Mouse (Mus musculus) kidney, postnatal 36 days (tissue): ENCODE measurements around the gene Cables2.

Experiments used
- DNase-seq, 2 experiments: peaks; one replicate each; pipeline ENCODE4 v3.0.0; 2021 to 2022; ENCODE audit warnings: mixed read lengths in 2 of 2

Cables2 gene

GRCm38 (mm10) chr2:180273394-180274244 lies at the start of gene Cables2:
Gene Cables2 (minus strand): TSS chr2:180273496.
- DNase-seq, result peak; percentile 95 to 97

GRCm38 (mm10) chr2:180322674-180323355 lies 49.5 kb upstream of the Cables2 start:
- no peak for DNase-seq

GRCm38 (mm10) chr2:180320216-180320615 lies 46.9 kb upstream of the Cables2 start:
- DNase-seq, result no peak

DNA sequence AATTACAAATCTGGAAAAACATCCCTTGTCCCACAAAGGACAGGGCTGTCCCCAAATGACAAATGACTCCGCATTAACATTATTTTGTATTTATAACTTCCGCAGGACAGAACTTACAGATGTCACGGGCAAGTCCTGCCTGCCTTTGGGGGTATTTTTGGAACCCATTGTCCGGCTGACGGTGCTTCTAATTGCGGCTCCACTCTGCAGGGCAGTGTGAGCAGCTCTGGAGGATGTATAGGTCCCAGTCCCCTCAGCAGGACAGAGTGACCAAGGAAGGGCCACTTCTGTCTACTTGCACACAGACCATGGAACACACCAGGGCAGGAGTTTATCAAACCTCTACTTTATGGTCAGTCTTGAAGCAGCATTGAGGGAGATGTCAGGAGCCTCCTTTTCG lies 44.3 kb upstream of the Cables2 start:
- no peak for DNase-seq

GRCm38 (mm10) chr2:180314292-180314691 lies 41.0 kb upstream of the Cables2 start:
- no peak for DNase-seq

- no peak for DNase-seq
Observed at GRCm38 (mm10) chr2:180311147-180311546, 37.9 kb upstream of the Cables2 start.

DNA sequence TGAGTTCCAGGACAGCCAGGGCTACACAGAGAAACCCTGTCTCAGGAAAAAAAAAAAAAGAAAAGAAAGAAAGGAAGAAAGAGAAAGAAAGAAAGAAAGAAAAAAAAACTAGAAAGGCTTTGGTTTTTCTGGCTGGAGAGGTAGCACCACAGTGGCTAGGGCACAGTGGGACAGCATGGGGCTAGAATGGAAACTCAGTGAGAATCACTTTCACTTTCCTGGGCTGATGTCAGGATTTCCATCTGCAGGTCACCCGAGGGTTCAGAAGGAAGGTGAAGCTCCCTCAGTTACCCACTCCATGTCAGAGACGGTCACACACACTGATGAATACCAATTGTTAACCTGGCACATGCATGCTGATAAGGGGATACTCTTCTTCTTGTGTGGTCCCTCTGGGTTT lies 34.4 kb upstream of the Cables2 start:
- no peak for DNase-seq

DNA sequence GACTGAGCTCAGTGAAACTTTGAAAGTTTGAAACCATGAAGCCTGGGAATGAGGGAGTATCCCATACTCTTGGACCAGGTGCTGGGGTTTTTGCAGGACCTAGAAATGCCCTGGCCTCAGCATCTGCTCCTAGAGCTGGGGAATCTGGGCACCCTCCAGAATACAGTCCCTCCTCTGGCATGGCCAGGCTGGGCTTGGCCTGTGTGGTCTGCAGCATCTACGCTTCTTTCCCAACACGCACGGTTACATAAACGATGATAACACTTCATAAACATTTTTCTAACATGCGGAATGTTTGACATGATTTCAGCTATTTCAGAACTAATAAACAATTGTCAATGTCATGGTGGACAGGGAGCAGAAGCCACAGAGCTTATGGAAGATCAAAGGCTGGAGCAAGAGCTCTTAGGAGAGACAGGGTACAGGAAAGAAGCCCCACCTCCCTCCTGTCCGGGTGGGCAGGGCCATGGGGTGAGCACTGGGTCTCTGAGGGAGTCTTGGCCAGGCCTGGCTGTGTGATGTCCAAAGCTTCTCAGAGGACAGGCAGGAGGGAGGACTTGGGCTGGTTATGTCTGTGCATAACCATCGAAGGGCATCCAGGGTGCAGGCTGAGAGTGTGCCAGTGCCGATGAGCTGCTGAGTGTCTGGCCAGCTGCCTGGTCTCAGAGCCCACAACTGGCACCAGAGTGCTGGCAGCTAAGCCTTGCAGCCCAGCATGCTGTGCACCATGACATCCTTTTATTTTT lies 33.3 kb upstream of the Cables2 start:
- DNase-seq, result no peak

GRCm38 (mm10) chr2:180306009-180306408 lies 32.7 kb upstream of the Cables2 start:
- no peak for DNase-seq

GRCm38 (mm10) chr2:180305490-180305889 lies 32.2 kb upstream of the Cables2 start:
- DNase-seq, result no peak

DNA sequence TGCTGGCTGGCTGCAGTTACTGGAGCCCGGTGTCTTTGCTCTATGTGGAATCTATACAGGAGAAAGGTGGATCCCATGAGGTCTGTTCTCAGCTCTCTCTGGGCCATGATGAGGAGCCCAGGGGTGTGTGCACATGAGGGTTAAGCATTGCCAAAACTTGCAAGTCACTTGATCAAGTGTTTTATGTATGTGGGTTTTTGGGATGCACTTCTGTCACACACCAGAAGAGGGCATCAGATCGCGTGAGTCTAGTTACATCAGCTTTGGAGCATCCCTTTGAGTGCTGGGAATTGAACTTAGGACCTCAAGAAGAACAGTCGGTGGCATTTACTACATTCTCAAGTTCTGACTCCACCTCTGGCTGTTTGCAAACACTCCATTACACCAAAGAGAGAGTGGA lies 31.3 kb upstream of the Cables2 start:
- no peak for DNase-seq

DNA sequence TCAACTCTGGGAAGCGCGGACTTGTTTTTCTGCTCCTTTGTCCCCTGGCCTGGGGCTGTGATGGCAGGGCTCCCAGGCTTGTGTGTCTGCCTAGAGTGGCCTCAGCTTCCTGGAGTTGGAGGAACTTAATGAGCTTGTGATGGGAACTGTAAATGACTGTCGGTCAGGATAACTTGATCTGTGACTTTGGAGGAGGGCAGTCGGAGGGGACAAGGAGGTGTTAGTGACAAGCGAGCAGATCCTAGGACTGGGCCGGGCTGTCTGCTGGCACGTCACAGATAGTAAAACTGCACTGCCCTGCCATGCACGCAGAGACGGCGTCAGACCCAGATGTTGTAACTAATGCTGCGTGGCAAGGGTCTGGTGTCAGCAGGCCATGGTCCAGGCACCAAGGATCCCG lies 30.2 kb upstream of the Cables2 start:
- no peak for DNase-seq

DNA sequence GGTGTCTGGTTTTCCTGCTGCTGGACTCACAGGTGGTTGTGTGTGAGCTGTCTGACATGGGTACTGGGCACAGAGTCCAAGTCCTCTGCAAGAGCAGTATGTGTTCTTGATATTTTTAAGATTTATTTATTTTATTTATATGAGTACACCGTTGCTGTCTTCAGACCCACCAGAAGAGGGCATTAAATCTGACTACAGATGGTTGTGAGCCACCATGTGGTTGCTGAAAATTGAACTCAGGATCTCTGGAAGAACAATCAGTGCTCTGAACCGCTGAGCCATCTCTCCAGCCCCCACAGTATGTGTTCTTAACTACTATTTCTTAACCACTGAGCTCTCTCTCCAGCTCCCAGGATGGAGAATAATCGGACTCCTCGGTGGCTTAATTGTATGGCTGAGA lies 28.9 kb upstream of the Cables2 start:
- DNase-seq, result no peak

DNA sequence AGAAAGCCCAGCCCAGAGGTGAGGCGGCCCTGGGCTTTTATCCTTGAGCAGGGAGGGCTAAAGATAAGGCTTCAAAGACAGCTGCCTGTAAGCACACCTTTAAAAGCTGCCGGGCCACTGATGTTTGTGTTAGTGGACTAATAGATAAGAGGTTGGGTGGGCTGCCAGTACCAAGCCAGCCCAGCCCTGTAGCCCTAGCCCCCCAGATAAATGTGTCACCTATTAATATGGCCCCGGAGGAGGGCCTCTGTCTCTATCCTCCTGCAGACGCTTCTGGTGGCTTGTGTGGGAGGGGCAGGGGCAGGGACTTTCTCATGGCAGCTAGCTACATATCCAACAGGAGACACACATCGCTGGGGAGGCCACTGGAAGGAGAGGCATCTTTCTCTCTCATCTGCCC lies 27.5 kb upstream of the Cables2 start:
- DNase-seq, result no peak

DNA sequence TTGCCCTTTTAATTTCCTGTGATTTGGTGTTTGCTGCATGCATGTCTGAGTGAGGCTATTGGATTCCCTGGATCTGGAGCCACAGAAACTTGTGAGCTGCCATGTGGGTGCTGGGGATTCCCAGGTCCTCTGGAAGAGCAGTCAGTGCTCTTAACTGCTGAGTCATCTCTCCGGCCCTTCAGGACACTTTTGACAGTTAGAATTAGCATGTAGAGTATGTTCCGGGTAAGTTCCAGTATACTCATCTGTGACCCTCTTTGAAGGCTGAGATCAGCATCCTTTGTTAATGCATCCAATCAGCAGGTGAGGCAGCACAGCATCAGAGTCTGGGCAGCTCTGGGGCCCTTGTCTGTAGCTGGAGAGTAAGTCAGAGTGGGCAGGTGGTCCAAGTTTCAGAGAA lies 27.0 kb upstream of the Cables2 start:
- DNase-seq, result no peak

DNA sequence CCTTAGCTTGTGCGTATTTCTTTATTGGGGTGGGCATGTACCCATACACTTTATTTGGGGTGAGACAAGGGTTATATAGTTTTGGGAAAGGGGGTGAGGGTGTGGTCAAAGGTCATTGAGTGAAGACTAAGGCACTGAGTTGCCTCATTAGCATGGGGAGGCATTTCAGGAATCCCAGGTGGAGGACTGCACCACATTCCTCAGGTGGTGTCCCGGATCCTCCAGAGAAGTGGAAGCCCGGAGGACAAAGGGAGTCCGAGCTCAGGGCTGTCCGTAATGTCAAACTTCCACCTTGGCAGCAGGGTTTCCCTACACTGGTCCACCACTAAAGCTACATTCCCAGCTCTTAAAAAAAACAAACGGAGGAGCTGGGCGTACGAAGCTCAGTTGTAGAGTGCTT lies 19.6 kb upstream of the Cables2 start:
- DNase-seq, result no peak

DNA sequence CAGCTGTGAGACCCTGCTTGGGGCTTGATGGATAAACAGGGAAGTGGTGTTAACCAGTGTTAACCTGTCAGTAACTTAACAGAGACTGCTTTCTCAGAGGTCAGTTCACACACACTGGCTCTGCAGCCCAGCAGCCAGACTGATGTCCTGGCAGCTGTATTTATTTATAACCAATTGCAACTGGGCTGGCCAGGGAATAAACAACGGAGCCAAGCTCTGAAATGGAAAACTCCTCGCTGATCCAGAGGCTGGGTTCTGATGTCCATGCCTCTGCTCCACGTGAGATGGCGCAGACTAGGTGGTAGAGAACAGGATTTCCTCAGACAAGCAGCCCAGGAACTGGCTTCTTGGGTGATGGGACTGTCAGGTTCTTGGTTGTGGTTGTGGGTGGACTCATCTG lies 18.7 kb upstream of the Cables2 start:
- DNase-seq, result no peak

DNA sequence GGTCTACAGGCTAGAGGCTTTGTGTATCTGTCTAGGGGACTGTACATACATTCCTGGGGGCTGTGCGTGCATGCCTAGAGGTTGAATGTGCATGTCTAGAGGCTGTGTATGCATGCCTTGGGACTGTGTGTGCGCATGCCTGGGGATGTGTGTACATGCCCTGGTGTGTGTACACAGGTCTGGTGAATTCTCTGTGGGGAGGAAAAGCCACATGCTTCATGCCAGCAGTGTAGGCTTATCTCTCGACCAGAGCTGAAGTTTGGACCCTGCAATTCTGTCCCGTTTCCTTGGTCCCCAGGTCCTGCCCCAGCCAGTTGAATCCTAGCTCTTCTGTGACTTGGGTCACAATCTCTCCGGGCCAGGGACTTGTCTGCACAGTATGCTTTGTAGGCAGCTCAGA lies 18.3 kb upstream of the Cables2 start:
- no peak for DNase-seq

DNA sequence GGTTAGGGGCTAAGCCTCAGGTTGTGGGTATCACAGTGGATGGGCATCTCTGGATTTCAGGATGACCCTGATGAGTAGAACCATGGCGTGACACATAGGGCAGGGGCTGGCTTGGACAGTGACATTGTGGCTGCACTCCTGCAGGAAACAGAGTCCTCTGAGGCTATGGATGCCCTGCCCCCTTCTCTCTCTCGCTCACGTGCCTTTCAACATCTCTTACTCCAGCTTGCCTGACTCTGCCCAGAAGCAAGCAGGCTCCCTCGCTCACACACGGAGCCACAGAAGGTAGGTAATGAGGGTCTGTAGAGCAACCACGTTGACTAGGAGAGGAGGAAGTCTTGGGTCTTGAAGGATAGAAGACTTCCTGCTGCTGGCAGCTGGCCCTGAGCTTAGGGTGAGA lies 17.2 kb upstream of the Cables2 start:
- no peak for DNase-seq

DNA sequence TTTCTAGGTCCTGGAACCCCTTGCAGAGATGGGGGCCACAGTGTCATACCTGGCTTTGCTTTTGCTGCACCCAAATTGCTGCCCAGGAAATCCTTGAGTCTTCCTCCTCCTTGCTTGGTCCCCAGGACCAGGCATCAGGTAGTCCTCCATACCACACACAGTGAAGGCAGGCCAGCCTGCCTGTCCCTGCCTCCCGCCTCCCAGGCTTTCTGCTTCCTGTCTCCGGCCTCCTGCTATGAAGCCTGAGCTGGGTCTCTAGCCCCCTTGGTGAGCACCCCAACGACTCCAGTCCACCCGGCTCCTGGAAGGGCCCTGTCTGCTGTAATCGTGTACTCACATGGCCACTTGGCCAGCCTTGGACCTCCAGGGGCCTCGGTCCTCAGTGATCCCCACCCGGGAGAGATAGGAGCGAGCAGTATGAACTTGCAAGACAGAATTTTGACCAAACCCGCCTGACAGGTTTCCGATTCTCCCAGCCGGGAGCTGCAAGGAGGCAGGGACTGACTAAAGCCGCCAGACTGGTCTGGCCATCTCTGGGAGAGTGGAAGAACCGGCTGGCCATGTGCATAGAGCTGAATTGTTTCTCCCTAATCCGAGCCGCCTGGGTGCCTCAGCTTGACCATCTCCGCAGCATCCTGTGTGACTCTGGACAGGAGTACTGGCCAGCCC lies 16.3 kb upstream of the Cables2 start, which contains the start of gene Rbbp8nl:
Gene Rbbp8nl, minus strand, starts transcription at position 440 of the 669 bp plus-strand sequence.
- DNase-seq, result peak; percentile 63 to 73

DNA sequence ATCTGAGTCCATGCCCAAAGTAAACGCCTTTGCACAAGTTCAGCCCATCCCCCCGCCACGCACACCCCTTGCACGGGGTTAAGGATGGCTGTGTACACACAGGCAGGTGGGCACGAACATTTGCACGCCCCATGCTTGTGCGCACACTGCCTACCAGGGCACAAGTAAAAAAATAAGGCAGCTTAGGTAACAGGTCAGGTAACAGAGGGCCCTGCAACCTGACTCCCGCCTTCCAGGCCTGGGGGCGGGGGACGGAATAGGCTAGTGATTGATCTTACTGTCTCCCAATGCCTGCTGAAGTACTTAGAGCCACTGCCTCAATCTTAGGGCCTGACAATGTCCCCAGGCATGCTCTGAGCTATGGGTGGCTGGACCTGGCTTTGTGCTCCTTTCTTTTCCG lies 15.7 kb upstream of the Cables2 start:
- DNase-seq, result no peak

DNA sequence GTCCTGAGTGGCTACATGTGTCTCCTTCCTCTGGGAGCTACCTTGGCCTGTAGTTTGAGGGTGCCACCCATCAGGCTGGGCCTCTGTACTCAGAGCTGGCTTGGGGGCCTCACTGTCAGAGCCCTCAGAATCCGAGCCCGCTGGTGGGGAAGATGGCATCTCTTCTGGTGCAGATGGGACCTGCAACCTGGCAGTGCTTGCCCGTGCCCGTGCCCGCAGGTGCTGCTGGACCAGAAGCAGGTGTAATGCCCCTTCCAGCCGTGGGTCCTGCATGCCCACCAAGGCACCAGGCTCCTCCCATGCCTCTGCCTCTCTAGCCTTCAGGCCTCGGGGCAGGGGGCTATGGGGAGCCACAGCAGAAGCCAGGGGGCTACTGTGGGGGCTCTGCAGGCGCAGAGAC lies 6.0 kb upstream of the Cables2 start:
- no peak for DNase-seq

GRCm38 (mm10) chr2:180277773-180278320 lies 4.6 kb upstream of the Cables2 start:
- DNase-seq, result peak in 1 of 2 experiments; percentile 45
